Mouse (Mus musculus) retina, embryonic 14.5 days (tissue): ENCODE measurements around the gene Gpr152.
"Not testable (repeated sequence)": the region's sequence is repeated elsewhere in the genome, so short reads cannot be mapped to it uniquely, and the experiment has no call there.

ENCODE experiments used
- DNase-seq: peaks from one replicate; pipeline ENCODE4 v3.0.0-alpha.2; 2015; ENCODE audit warnings: low spot score

The Gpr152 gene

GRCm38 (mm10) chr19:4131075-4131474, 8.5 kb upstream of the Gpr152 start:
- DNase-seq = no peak

GRCm38 (mm10) chr19:4131768-4132167, 7.8 kb upstream of the Gpr152 start:
- DNase-seq = no peak

- no peak for DNase-seq
These were observed 5.2 kb upstream of the Gpr152 start for GRCm38 (mm10) chr19:4134354-4134753.

GRCm38 (mm10) chr19:4135229-4135962, 4.2 kb upstream of the Gpr152 start:
- DNase-seq = not testable (repeated sequence)

GRCm38 (mm10) chr19:4135963-4136345, 3.6 kb upstream of the Gpr152 start:
- DNase-seq = not testable (repeated sequence)

GRCm38 (mm10) chr19:4136463-4136862, 3.1 kb upstream of the Gpr152 start:
- no peak for DNase-seq

GRCm38 (mm10) chr19:4137913-4138312, 1.7 kb upstream of the Gpr152 start:
- DNase-seq = no peak

GRCm38 (mm10) chr19:4140147-4140546, 560 bp downstream of the Gpr152 start:
- no peak for DNase-seq

- DNase-seq = no peak
These were observed 3.0 kb downstream of the Gpr152 start for GRCm38 (mm10) chr19:4142416-4143173.

- DNase-seq = no peak
These were observed 4.2 kb downstream of the Gpr152 start, which contains the start of gene Cabp4 for GRCm38 (mm10) chr19:4143759-4144268. Gene Cabp4, minus strand, starts transcription at chr19:4144033.

- DNase-seq = no peak
These were observed 5.2 kb downstream of the Gpr152 start for GRCm38 (mm10) chr19:4144550-4145498.

GRCm38 (mm10) chr19:4145936-4146335, 6.3 kb downstream of the Gpr152 start:
- no peak for DNase-seq

GRCm38 (mm10) chr19:4146366-4147021, 6.9 kb downstream of the Gpr152 start:
- no peak for DNase-seq

GRCm38 (mm10) chr19:4147022-4147405, 7.4 kb downstream of the Gpr152 start:
- DNase-seq = no peak

- no peak for DNase-seq
These were observed 8.3 kb downstream of the Gpr152 start for GRCm38 (mm10) chr19:4147782-4148490.

- DNase-seq = peak; percentile 95
These were observed 8.9 kb downstream of the Gpr152 start, which contains the start of gene Coro1b for GRCm38 (mm10) chr19:4148491-4148806. Gene Coro1b, plus strand, starts transcription at chr19:4148619.

- DNase-seq = no peak
These were observed 9.2 kb downstream of the Gpr152 start for GRCm38 (mm10) chr19:4148819-4149218.

GRCm38 (mm10) chr19:4149283-4149682, 9.7 kb downstream of the Gpr152 start:
- no peak for DNase-seq

- DNase-seq = no peak
These were observed 10.3 kb downstream of the Gpr152 start for GRCm38 (mm10) chr19:4149764-4150461.
